ENCODE assay signal across 22 mouse cellular contexts in genomic region chr7:121041989-121042388, GRCm38 (mm10). TPM values are rescaled to one million over a fixed set of nuclear protein-coding genes. Genes with fewer than 3 reads are reported as not detected.
A peak's percentile ranks its signal among the peaks of the same experiment; 100 is the strongest.
DNase-seq lines count a peak whose midpoint lies in the region; ATAC-seq and TF ChIP-seq lines count a peak whose summit lies in the region.
"Had no signal": no experiment of that assay in that cellular context is flagged by ENCODE, and none has a peak within 500 bp of the region (broad histone marks: within the 10 kb centered on the region; RNA-seq: fewer than 3 reads in every experiment).

No protein-coding gene starts in this region.

- no peak overlapping the region for H3K9ac ChIP-seq in heart, adult 2 months (ENCODE audit: low read depth, low read length)
- no peak overlapping the region for H3K9ac ChIP-seq in heart, embryonic 11.5 days (ENCODE audit: low read depth, low read length)
- no peak overlapping the region for H3K9ac ChIP-seq in lung, embryonic 16.5 days (ENCODE audit: low read length)
- H3K9ac ChIP-seq: embryonic facial prominence, embryonic 15.5 days; forebrain, embryonic 12.5 days; heart, embryonic 12.5 days; hindbrain, embryonic 14.5 days had no signal

- DNase-seq in heart, adult 2 months = no peak
- no peak for DNase-seq in lung, postnatal 10 days
- DNase-seq in T-cell, adult 2 months (ENCODE audit: low spot score) = no peak
- DNase-seq: adrenal gland, adult 2 months; adrenal gland, postnatal 25 days; cerebellum, adult 18-20 months; cerebellum, adult 9-11 months; cerebellum, postnatal 36 days; gastrocnemius, postnatal 14 days had no signal

- no peak for TF ChIP-seq POLR2A in heart, adult 2 months (IDR thresholded peaks at IDR 0.05; ENCODE audit: insufficient read depth, low read depth, low read length)

- intact Hi-C loops in heart, adult 2 months (cut with DNase I) = no loop called here

- peak overlapping the region; percentile 2; the same call in 1 of the 2 replicates for H3K27ac ChIP-seq in heart, adult 2 months
- H3K27ac ChIP-seq in heart, embryonic 11.5 days (ENCODE audit: low read depth, low read length) = no peak overlapping the region
- H3K27ac ChIP-seq in lung, embryonic 16.5 days (ENCODE audit: low read length) = peak overlapping the region; percentile 17; the same call in 1 of the 2 replicates
- H3K27ac ChIP-seq: embryonic facial prominence, embryonic 15.5 days; forebrain, embryonic 12.5 days; hindbrain, embryonic 10.5 days; hindbrain, embryonic 14.5 days had no signal

- H3K4me1 ChIP-seq in heart, adult 2 months (ENCODE audit: control insufficient read depth, insufficient read depth, low read length) = peaks cover 16% of the 10 kb centered on the region
- H3K4me1 ChIP-seq in heart, embryonic 11.5 days (ENCODE audit: control insufficient read depth, insufficient read depth, low read length) = peaks cover 8% of the 10 kb centered on the region; the same call in 1 of the 2 replicates
- peaks cover 14% of the 10 kb centered on the region for H3K4me1 ChIP-seq in lung, embryonic 16.5 days (replicated peaks; ENCODE audit: control insufficient read depth, insufficient read depth, low read length)

- H3K4me3 ChIP-seq in heart, adult 2 months = no peak overlapping the region
- H3K4me3 ChIP-seq in heart, embryonic 11.5 days (ENCODE audit: low read depth, low read length) = no peak overlapping the region
- H3K4me3 ChIP-seq in lung, embryonic 16.5 days (ENCODE audit: low read length) = no peak overlapping the region
- H3K4me3 ChIP-seq: embryonic facial prominence, embryonic 15.5 days; forebrain, embryonic 12.5 days; heart, embryonic 12.5 days; hindbrain, embryonic 10.5 days had no signal

- H3K36me3 ChIP-seq in heart, adult 2 months (ENCODE audit: control insufficient read depth, insufficient read depth, low read length) = peaks cover 29% of the 10 kb centered on the region
- peaks cover 3% of the 10 kb centered on the region; the same call in 1 of the 2 replicates for H3K36me3 ChIP-seq in heart, embryonic 11.5 days (ENCODE audit: control insufficient read depth, insufficient read depth, low read length)
- no peaks in the 10 kb centered on the region for H3K36me3 ChIP-seq in lung, embryonic 16.5 days (ENCODE audit: control insufficient read depth, insufficient read depth, low read length)
- H3K36me3 ChIP-seq: embryonic facial prominence, embryonic 15.5 days; forebrain, embryonic 12.5 days; heart, embryonic 12.5 days had no signal

- no peak for TF ChIP-seq CTCF in heart, adult 2 months (IDR thresholded peaks at IDR 0.05)

- peaks cover 13% of the 10 kb centered on the region for H3K79me2 ChIP-seq in heart, adult 2 months (replicated peaks; ENCODE audit: control insufficient read depth, insufficient read depth, low read length)

- H3K4me2 ChIP-seq in heart, embryonic 11.5 days = no peak overlapping the region
- no peak overlapping the region for H3K4me2 ChIP-seq in lung, embryonic 16.5 days (ENCODE audit: low read depth, low read length)
- H3K4me2 ChIP-seq: embryonic facial prominence, embryonic 15.5 days; forebrain, embryonic 12.5 days; heart, embryonic 12.5 days; hindbrain, embryonic 14.5 days had no signal

- no peak for ATAC-seq in heart, embryonic 11.5 days (replicated peaks; ENCODE audit: insufficient number of reproducible peaks, low FRiP score, low TSS enrichment)
- ATAC-seq in lung, embryonic 16.5 days (ENCODE audit: low read depth) = peak; percentile 82
- ATAC-seq in granulocyte monocyte progenitor cell, adult 5-6 weeks (replicated peaks; ENCODE audit: poor library complexity, severe bottlenecking) = 0 out of 2 replicates have a peak, but pooled peaks have one; percentile 12
- ATAC-seq: forebrain, embryonic 16.5 days; Patski had no signal

- 67% methylated on average over 1 of the region's 1 CpGs for WGBS in heart, adult 2 months
- WGBS in heart, embryonic 11.5 days (ENCODE audit: insufficient replicate concordance) = 74% methylated on average over 1 of the region's 1 CpGs
- WGBS in lung, embryonic 16.5 days = 51% methylated on average over 1 of the region's 1 CpGs

- no peaks in the 10 kb centered on the region for H3K27me3 ChIP-seq in heart, adult 2 months (ENCODE audit: control insufficient read depth, insufficient read depth, low read length)
- H3K27me3 ChIP-seq in heart, embryonic 11.5 days (ENCODE audit: control insufficient read depth, insufficient read depth, low read length) = no peaks in the 10 kb centered on the region
- no peaks in the 10 kb centered on the region for H3K27me3 ChIP-seq in lung, embryonic 16.5 days (ENCODE audit: control insufficient read depth, insufficient read depth, low read depth, low read length)
- H3K27me3 ChIP-seq: CH12.LX; embryonic facial prominence, embryonic 15.5 days; forebrain, embryonic 12.5 days; heart, embryonic 12.5 days; Patski had no signal

- H3K9me3 ChIP-seq in heart, embryonic 11.5 days (replicated peaks; ENCODE audit: control insufficient read depth, low read length) = no peaks in the 10 kb centered on the region; the same call in 1 of the 2 replicates
- H3K9me3 ChIP-seq in lung, embryonic 16.5 days (ENCODE audit: control insufficient read depth, low read length) = no peaks in the 10 kb centered on the region
- H3K9me3 ChIP-seq: embryonic facial prominence, embryonic 15.5 days; forebrain, embryonic 12.5 days; heart, embryonic 12.5 days had no signal

- no peak for TF ChIP-seq EP300 in heart, adult 2 months (IDR thresholded peaks at IDR 0.05; ENCODE audit: insufficient read depth, low read depth, low read length)

RNA-seq across cellular contexts. Expression of gene Mettl9, which starts 7.7 kb away (rescaled TPM):
- 10 to 100 TPM; 80.7 to 85.1 TPM for total RNA-seq in heart, adult 2 months (2021)
- 23.5 and 40.2 TPM in 2 replicates for polyA plus RNA-seq in heart, adult 2 months (2012; rRNA removed)
- polyA plus RNA-seq in heart, embryonic 11.5 days (2014; fragmentation: Nextera tagmentation; extraction: Ambion mirVana) = 117 and 124 TPM in 2 replicates
- 116 and 117 TPM in 2 replicates for polyA plus RNA-seq in lung, embryonic 16.5 days (2015; fragmentation: Nextera tagmentation; extraction: Ambion mirVana)
- total RNA-seq in granulocyte monocyte progenitor cell, adult 5-6 weeks (2014; fragmentation: Nextera tagmentation) = 43.8 and 61.5 TPM in 2 replicates
- total RNA-seq in granulocyte monocyte progenitor cell, adult 5-6 weeks (2017) = 62.1 and 72.0 TPM in 2 replicates

RNA-seq across cellular contexts. Expression of gene Igsf6, which starts 32.4 kb away (rescaled TPM):
- 1 to 10 TPM in 1 of 2 experiments, under 1 TPM in 1; 0.98 to 1.5 TPM for total RNA-seq in heart, adult 2 months (2021)
- polyA plus RNA-seq in heart, adult 2 months (2012; rRNA removed) = 0.76 TPM in 2 replicates
- 0.87 TPM in 2 replicates for polyA plus RNA-seq in heart, embryonic 11.5 days (2014; fragmentation: Nextera tagmentation; extraction: Ambion mirVana)
- 2.3 and 2.4 TPM in 2 replicates for polyA plus RNA-seq in lung, embryonic 16.5 days (2015; fragmentation: Nextera tagmentation; extraction: Ambion mirVana)
- 246 and 248 TPM in 2 replicates for total RNA-seq in granulocyte monocyte progenitor cell, adult 5-6 weeks (2014; fragmentation: Nextera tagmentation)
- 341 and 374 TPM in 2 replicates for total RNA-seq in granulocyte monocyte progenitor cell, adult 5-6 weeks (2017)
- total RNA-seq: CH12.LX had no signal

RNA-seq across cellular contexts. Expression of gene Otoa, which starts 39.5 kb away (rescaled TPM):
- total RNA-seq in heart, adult 2 months (2021) = under 1 TPM in 1 of 2 experiments, not detected in 1; 0.30 TPM
- polyA plus RNA-seq in heart, adult 2 months (2012; rRNA removed) = 0.10 TPM in 1 of 2 replicates, not detected in the other
- not detected in 2 replicates for polyA plus RNA-seq in heart, embryonic 11.5 days (2014; fragmentation: Nextera tagmentation; extraction: Ambion mirVana)
- 0.05 and 0.31 TPM in 2 replicates for polyA plus RNA-seq in lung, embryonic 16.5 days (2015; fragmentation: Nextera tagmentation; extraction: Ambion mirVana)
- not detected in 2 replicates for total RNA-seq in granulocyte monocyte progenitor cell, adult 5-6 weeks (2014; fragmentation: Nextera tagmentation)
- 0.17 and 0.21 TPM in 2 replicates for total RNA-seq in granulocyte monocyte progenitor cell, adult 5-6 weeks (2017)
- polyA plus RNA-seq: forebrain, embryonic 16.5 days; heart, embryonic 12.5 days had no signal

RNA-seq across cellular contexts. Expression of gene Mfsd13b, which starts 59.7 kb away (rescaled TPM):
- not detected for total RNA-seq in heart, adult 2 months (2021)
- polyA plus RNA-seq in heart, adult 2 months (2012; rRNA removed) = 0.47 TPM in 1 of 2 replicates, not detected in the other
- 0.19 and 0.59 TPM in 2 replicates for polyA plus RNA-seq in heart, embryonic 11.5 days (2014; fragmentation: Nextera tagmentation; extraction: Ambion mirVana)
- polyA plus RNA-seq in lung, embryonic 16.5 days (2015; fragmentation: Nextera tagmentation; extraction: Ambion mirVana) = 0.23 TPM in 1 of 2 replicates, not detected in the other
- total RNA-seq in granulocyte monocyte progenitor cell, adult 5-6 weeks (2014; fragmentation: Nextera tagmentation) = not detected in 2 replicates
- not detected in 2 replicates for total RNA-seq in granulocyte monocyte progenitor cell, adult 5-6 weeks (2017)
- total RNA-seq: adrenal gland, adult 2 months; CH12.LX; gastrocnemius, adult 18-20 months; gastrocnemius, postnatal 14 days; heart, postnatal 25 days had no signal
- polyA plus RNA-seq: forebrain, embryonic 16.5 days had no signal

RNA-seq across cellular contexts. Expression of gene Cdr2, which starts 59.9 kb away (rescaled TPM):
- 10 to 100 TPM in 1 of 2 experiments, 1 to 10 TPM in 1; 8.8 to 34.9 TPM for total RNA-seq in heart, adult 2 months (2021)
- 11.0 TPM in 2 replicates for polyA plus RNA-seq in heart, adult 2 months (2012; rRNA removed)
- polyA plus RNA-seq in heart, embryonic 11.5 days (2014; fragmentation: Nextera tagmentation; extraction: Ambion mirVana) = 14.8 and 15.6 TPM in 2 replicates
- 8.5 and 9.2 TPM in 2 replicates for polyA plus RNA-seq in lung, embryonic 16.5 days (2015; fragmentation: Nextera tagmentation; extraction: Ambion mirVana)
- total RNA-seq in granulocyte monocyte progenitor cell, adult 5-6 weeks (2014; fragmentation: Nextera tagmentation) = 1.6 and 2.9 TPM in 2 replicates
- total RNA-seq in granulocyte monocyte progenitor cell, adult 5-6 weeks (2017) = 1.7 and 2.8 TPM in 2 replicates
